In the genomic region with DNA sequence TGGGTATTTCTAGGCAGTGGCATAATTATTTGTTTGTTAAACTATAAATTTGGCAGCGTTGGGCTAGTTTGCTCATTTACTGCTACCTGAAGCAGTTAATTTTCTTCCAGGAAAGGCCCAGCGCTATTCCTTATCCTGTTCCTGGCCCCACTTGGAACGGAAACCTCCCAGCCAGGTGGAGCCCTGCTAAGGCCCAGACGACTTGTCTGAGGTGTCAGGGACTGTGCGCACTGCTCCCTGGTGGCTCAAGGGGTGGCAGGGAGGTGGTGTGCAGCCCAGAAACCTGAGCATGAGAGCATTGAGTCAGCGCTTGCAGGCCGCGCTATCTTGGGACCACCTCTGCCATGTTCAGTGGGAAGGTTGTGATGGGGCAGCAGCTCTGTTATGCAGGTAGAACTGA, we compare ENCODE assay signal across 24 mouse cellular contexts.
A peak's percentile ranks its signal among the peaks of the same experiment; 100 is the strongest.
DNase-seq lines count a peak whose midpoint lies in the region; ATAC-seq and TF ChIP-seq lines count a peak whose summit lies in the region.
"Had no signal": no experiment of that assay in that cellular context is flagged by ENCODE, and none has a peak within 500 bp of the region (broad histone marks: within the 10 kb centered on the region; RNA-seq: fewer than 3 reads in every experiment).

No protein-coding gene starts in this region.

- H3K4me1 ChIP-seq in hindbrain, postnatal 0 days (ENCODE audit: insufficient read depth, low read length): peaks cover 18% of the 10 kb centered on the region; the same call in 1 of the 2 replicates
- H3K4me1 ChIP-seq in hindbrain, embryonic 13.5 days (replicated peaks): peaks cover 39% of the 10 kb centered on the region
- no peaks in the 10 kb centered on the region for H3K4me1 ChIP-seq in kidney, postnatal 0 days (replicated peaks; ENCODE audit: insufficient read depth, low read length)
- H3K4me1 ChIP-seq in lung, postnatal 0 days (ENCODE audit: insufficient read depth, low read depth, low read length): 0 out of 2 replicates have a peak, but pooled peaks cover 3% of the 10 kb centered on the region
- no peaks in the 10 kb centered on the region for H3K4me1 ChIP-seq in stomach, postnatal 0 days (replicated peaks; ENCODE audit: control insufficient read depth, insufficient read depth)

- no peak overlapping the region for H3K4me2 ChIP-seq in hindbrain, postnatal 0 days (ENCODE audit: low read depth, low read length)
- H3K4me2 ChIP-seq in hindbrain, embryonic 13.5 days: no peak overlapping the region
- H3K4me2 ChIP-seq in kidney, postnatal 0 days (ENCODE audit: low read length): no peak overlapping the region
- H3K4me2 ChIP-seq in lung, postnatal 0 days (replicated peaks; ENCODE audit: low read depth, low read length): no peak overlapping the region
- H3K4me2 ChIP-seq in stomach, postnatal 0 days (replicated peaks; ENCODE audit: low read depth): no peak overlapping the region
- H3K4me2 ChIP-seq: embryonic facial prominence, embryonic 13.5 days; embryonic facial prominence, embryonic 15.5 days; forebrain, embryonic 12.5 days had no signal

- H3K27me3 ChIP-seq in hindbrain, postnatal 0 days (ENCODE audit: insufficient read depth, low read length): no peaks in the 10 kb centered on the region
- H3K27me3 ChIP-seq in hindbrain, embryonic 13.5 days: no peaks in the 10 kb centered on the region
- H3K27me3 ChIP-seq in kidney, postnatal 0 days (ENCODE audit: insufficient read depth, low read length): no peaks in the 10 kb centered on the region
- no peaks in the 10 kb centered on the region for H3K27me3 ChIP-seq in lung, postnatal 0 days (replicated peaks; ENCODE audit: insufficient read depth, low read length)
- H3K27me3 ChIP-seq in stomach, postnatal 0 days (ENCODE audit: control insufficient read depth, insufficient read depth, low read length): no peaks in the 10 kb centered on the region
- H3K27me3 ChIP-seq: embryonic facial prominence, embryonic 15.5 days had no signal

- WGBS in hindbrain, postnatal 0 days: 77% methylated on average over 8 of the region's 8 CpGs
- 88% methylated on average over 8 of the region's 8 CpGs for WGBS in hindbrain, embryonic 13.5 days
- 65% methylated on average over 8 of the region's 8 CpGs for WGBS in kidney, postnatal 0 days
- WGBS in lung, postnatal 0 days: 70% methylated on average over 8 of the region's 8 CpGs
- 68% methylated on average over 8 of the region's 8 CpGs for WGBS in stomach, postnatal 0 days

- ATAC-seq in hindbrain, postnatal 0 days: no peak
- no peak for ATAC-seq in hindbrain, embryonic 13.5 days (ENCODE audit: low FRiP score)
- no peak for ATAC-seq in kidney, postnatal 0 days (replicated peaks; ENCODE audit: low FRiP score, low read depth)
- ATAC-seq in lung, postnatal 0 days: no peak
- ATAC-seq in stomach, postnatal 0 days (ENCODE audit: low FRiP score, low TSS enrichment): peak; percentile 63; the same call in 1 of the 2 replicates
- ATAC-seq: forebrain, embryonic 14.5 days had no signal

- H3K9me3 ChIP-seq in hindbrain, postnatal 0 days (ENCODE audit: low read length): no peaks in the 10 kb centered on the region
- H3K9me3 ChIP-seq in hindbrain, embryonic 13.5 days: no peaks in the 10 kb centered on the region
- H3K9me3 ChIP-seq in kidney, postnatal 0 days (replicated peaks; ENCODE audit: low read length): no peaks in the 10 kb centered on the region
- H3K9me3 ChIP-seq in lung, postnatal 0 days (ENCODE audit: low read length): no peaks in the 10 kb centered on the region
- no peaks in the 10 kb centered on the region for H3K9me3 ChIP-seq in stomach, postnatal 0 days (ENCODE audit: control insufficient read depth, low read length)
- H3K9me3 ChIP-seq: embryonic facial prominence, embryonic 13.5 days; embryonic facial prominence, embryonic 15.5 days; forebrain, embryonic 10.5 days; forebrain, embryonic 12.5 days had no signal

- no peaks in the 10 kb centered on the region for H3K36me3 ChIP-seq in hindbrain, postnatal 0 days (ENCODE audit: insufficient read depth, low read length)
- H3K36me3 ChIP-seq in hindbrain, embryonic 13.5 days: no peaks in the 10 kb centered on the region
- H3K36me3 ChIP-seq in kidney, postnatal 0 days (ENCODE audit: insufficient read depth, low read length): no peaks in the 10 kb centered on the region
- no peaks in the 10 kb centered on the region for H3K36me3 ChIP-seq in lung, postnatal 0 days (ENCODE audit: insufficient read depth, low read length)
- H3K36me3 ChIP-seq in stomach, postnatal 0 days (ENCODE audit: control insufficient read depth, insufficient read depth, low read length): no peaks in the 10 kb centered on the region
- H3K36me3 ChIP-seq: embryonic facial prominence, embryonic 13.5 days; embryonic facial prominence, embryonic 15.5 days; forebrain, embryonic 10.5 days; forebrain, embryonic 12.5 days had no signal

- TF ChIP-seq EP300 in lung, postnatal 0 days (IDR thresholded peaks at IDR 0.05): no peak
- TF ChIP-seq EP300 in stomach, postnatal 0 days (optimal IDR thresholded peaks at IDR 0.05): no peak

- H3K27ac ChIP-seq in hindbrain, postnatal 0 days: no peak overlapping the region
- no peak overlapping the region for H3K27ac ChIP-seq in hindbrain, embryonic 13.5 days
- no peak overlapping the region for H3K27ac ChIP-seq in kidney, postnatal 0 days
- H3K27ac ChIP-seq in lung, postnatal 0 days (ENCODE audit: low read length): no peak overlapping the region
- H3K27ac ChIP-seq in stomach, postnatal 0 days (replicated peaks): no peak overlapping the region
- H3K27ac ChIP-seq: embryonic facial prominence, embryonic 13.5 days; embryonic facial prominence, embryonic 15.5 days; forebrain, embryonic 10.5 days; forebrain, embryonic 12.5 days had no signal

- DNase-seq in hindbrain, postnatal 0 days (ENCODE audit: low spot score): no peak
- DNase-seq in kidney, postnatal 0 days (ENCODE audit: low spot score): no peak
- DNase-seq in kidney, postnatal 25 days: no peak
- DNase-seq in lung, postnatal 0 days (ENCODE audit: low spot score): no peak
- DNase-seq in lung, postnatal 4 days: no peak
- DNase-seq in stomach, postnatal 0 days (ENCODE audit: low spot score): peak; percentile 55
- DNase-seq in thymus, postnatal 4 days: no peak
- DNase-seq: adrenal gland, adult 2 months; adrenal gland, postnatal 10 days; adrenal gland, postnatal 25 days; cerebellum, adult 11 months; cerebellum, adult 18-20 months; cerebellum, adult 8-10 months; cerebellum, adult 9-11 months; cerebellum, postnatal 14 days; cerebellum, postnatal 36 days; embryo, embryonic 11 days had no signal

- no peak overlapping the region for H3K4me3 ChIP-seq in hindbrain, postnatal 0 days (ENCODE audit: low read length)
- H3K4me3 ChIP-seq in hindbrain, embryonic 13.5 days: no peak overlapping the region
- no peak overlapping the region for H3K4me3 ChIP-seq in kidney, postnatal 0 days (replicated peaks; ENCODE audit: low read depth, low read length)
- no peak overlapping the region for H3K4me3 ChIP-seq in lung, postnatal 0 days (ENCODE audit: low read depth, low read length)
- no peak overlapping the region for H3K4me3 ChIP-seq in stomach, postnatal 0 days (ENCODE audit: low read depth, low read length)
- H3K4me3 ChIP-seq: embryonic facial prominence, embryonic 13.5 days; embryonic facial prominence, embryonic 15.5 days; erythroblast, embryonic 14.5 days; forebrain, embryonic 10.5 days; forebrain, embryonic 12.5 days had no signal

- no peak overlapping the region for H3K9ac ChIP-seq in hindbrain, postnatal 0 days (replicated peaks; ENCODE audit: low read length)
- H3K9ac ChIP-seq in hindbrain, embryonic 13.5 days: no peak overlapping the region
- no peak overlapping the region for H3K9ac ChIP-seq in kidney, postnatal 0 days (ENCODE audit: low read depth, low read length)
- no peak overlapping the region for H3K9ac ChIP-seq in lung, postnatal 0 days (replicated peaks; ENCODE audit: low read depth)
- no peak overlapping the region for H3K9ac ChIP-seq in stomach, postnatal 0 days (ENCODE audit: low read length)
- H3K9ac ChIP-seq: embryonic facial prominence, embryonic 13.5 days; embryonic facial prominence, embryonic 15.5 days; forebrain, embryonic 12.5 days had no signal

- TF ChIP-seq CTCF in hindbrain, postnatal 0 days (IDR thresholded peaks at IDR 0.05; ENCODE audit: low read depth): 0 out of 2 replicates have a peak, but pooled peaks have one; percentile 5
- TF ChIP-seq CTCF in kidney, postnatal 0 days (IDR thresholded peaks at IDR 0.05; ENCODE audit: low read depth): peak; percentile 44; the same call in 1 of the 2 replicates
- 0 out of 2 replicates have a peak, but pooled peaks have one; percentile 19 for TF ChIP-seq CTCF in lung, postnatal 0 days (IDR thresholded peaks at IDR 0.05)
- peak; percentile 50 for TF ChIP-seq CTCF in stomach, postnatal 0 days (IDR thresholded peaks at IDR 0.05; ENCODE audit: low read depth)
